Mouse (Mus musculus) skeletal muscle tissue, postnatal 0 days (tissue): Measurements from ENCODE around the gene E330009J07Rik. TPM values are rescaled to one million over a fixed set of nuclear protein-coding genes. Genes with fewer than 3 reads are reported as not detected.

ENCODE experiments used
- polyA plus RNA-seq: library from polyadenylated mRNA; unstranded; fragments of >200 nt; fragmentation: Nextera tagmentation; extraction: Ambion mirVana; gene quantifications from 2 replicates; pipeline ENCODE4 v1.2.1, GENCODE M21; 2015

The E330009J07Rik gene
- 1.4 and 1.6 TPM in 2 replicates for polyA plus RNA-seq

DNA sequence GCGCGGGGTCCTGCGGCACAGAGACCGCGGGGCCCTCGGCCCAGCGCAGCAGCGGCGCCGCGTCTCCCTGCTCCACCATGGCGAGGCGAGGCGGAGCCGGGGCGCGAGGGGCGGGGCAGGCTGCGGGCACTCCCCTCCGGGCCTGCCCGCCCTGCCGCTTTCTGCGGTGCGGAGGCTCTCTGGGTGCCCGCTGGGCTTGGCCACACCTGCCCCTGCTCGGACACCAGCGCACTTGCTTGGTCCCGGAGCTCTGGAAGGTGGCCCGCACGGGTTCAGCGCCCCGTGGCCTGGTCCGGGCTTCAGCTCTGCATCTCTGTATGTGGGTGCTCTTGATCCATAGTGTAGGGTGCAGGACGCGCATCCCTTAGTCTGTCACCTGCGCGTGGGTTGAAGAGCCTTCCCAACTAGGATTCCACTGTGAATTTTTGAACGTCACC is at the start of gene E330009J07Rik:
E330009J07Rik (minus strand) TSS at position 89 of the 437 bp plus-strand sequence.

DNA sequence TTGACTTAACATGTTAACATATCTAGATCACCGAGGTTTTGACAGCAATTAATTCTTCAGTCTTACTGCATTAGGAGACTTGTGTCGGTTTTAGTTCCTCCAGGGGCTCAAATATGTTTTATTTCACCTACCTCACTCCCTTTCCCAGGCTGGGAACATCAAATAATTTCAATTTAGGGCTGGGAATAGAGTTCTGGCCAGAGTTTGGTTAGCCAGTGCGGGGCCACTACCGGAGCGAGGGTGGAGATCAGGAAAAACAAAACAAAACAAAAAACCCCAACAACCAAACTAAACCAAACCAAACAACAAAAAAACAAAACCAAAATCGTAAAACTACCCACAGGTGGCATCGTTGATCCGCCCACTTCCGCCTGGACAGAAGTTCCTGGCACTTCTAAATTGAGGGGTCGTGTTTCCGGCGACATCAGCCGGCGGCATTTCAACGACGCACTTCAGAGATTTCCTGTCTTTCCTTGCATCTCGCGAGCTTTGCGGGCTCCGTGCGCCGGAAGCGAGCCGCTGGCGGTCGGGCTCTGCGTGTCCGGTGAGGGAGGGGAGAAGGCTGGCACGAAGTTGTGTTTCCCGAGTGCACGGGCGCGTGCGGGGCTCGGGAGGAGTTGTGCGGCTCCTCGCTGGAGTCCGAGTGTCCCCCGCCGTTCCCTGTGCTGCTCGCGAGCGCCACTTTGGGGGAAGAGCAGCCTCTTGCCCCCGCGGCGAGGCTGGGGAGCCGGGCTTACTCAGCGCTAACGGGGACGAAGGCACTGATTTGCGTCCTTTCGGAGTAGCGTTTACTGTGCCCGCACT is 35.2 kb upstream of the E330009J07Rik start, which contains the start of gene Ssbp1:
Ssbp1 (plus strand) TSS at position 437 of the 804 bp plus-strand sequence.

DNA sequence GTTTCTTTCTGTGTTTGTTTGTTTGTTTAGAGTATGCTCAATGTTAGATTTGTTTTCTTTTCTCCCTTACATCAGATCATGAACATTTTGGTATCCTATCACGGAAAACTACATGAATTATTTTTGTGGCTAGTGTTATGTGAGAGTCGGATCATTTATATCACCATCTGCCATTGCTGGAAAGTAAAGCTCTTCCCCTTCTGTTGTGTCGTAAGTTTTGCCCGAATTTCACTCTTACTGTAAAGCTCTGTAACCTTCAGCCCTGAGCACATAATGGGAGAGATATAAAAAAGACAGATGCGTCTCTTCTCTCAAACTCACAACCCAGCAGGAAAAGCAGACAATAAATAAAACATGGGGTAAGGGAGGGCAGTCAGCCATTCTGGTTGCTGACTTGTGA is 3.0 kb upstream of the E330009J07Rik start, which contains the start of gene Wee2:
Wee2 (plus strand) TSS at position 153 of the 400 bp plus-strand sequence.

Other genes with a start within 250 kb of the E330009J07Rik start
- gene Agk, start 111.0 kb downstream of the E330009J07Rik start, polyA plus RNA-seq, result 16.7 and 18.8 TPM in 2 replicates
- gene Wee2, start 3.0 kb upstream of the E330009J07Rik start, polyA plus RNA-seq, result not detected in 2 replicates
- 97.5 TPM in 2 replicates for gene Ssbp1, start 35.2 kb upstream of the E330009J07Rik start, polyA plus RNA-seq
- not detected in 2 replicates for gene Tas2r137, start 55.1 kb upstream of the E330009J07Rik start, polyA plus RNA-seq
- not detected in 2 replicates for gene Tas2r108, start 57.4 kb upstream of the E330009J07Rik start, polyA plus RNA-seq
- gene Prss37, start 83.4 kb upstream of the E330009J07Rik start, polyA plus RNA-seq, result not detected in 2 replicates
- gene Olfr461, start 118.9 kb upstream of the E330009J07Rik start, polyA plus RNA-seq, result not detected in 2 replicates
- not detected in 2 replicates for gene Olfr460, start 133.4 kb upstream of the E330009J07Rik start, polyA plus RNA-seq
- gene Clec5a, start 149.7 kb upstream of the E330009J07Rik start, polyA plus RNA-seq, result 0.64 and 1.7 TPM in 2 replicates
- not detected in 2 replicates for gene Tas2r138, start 177.2 kb upstream of the E330009J07Rik start, polyA plus RNA-seq
- 0.19 and 0.21 TPM in 2 replicates for gene Mgam, start 192.7 kb upstream of the E330009J07Rik start, polyA plus RNA-seq